Mouse (Mus musculus) G1E (cell line): ENCODE data around the gene Rab21. TPM values are rescaled to one million over a fixed set of nuclear protein-coding genes. Genes with fewer than 3 reads are reported as not detected.

ENCODE experiments used
- ATAC-seq: 2 replicates; pipeline ENCODE4 v1.8.0; 2016; ENCODE audit warnings: mild to moderate bottlenecking; ENCODE audit not compliant: insufficient number of reproducible peaks, poor library complexity, low FRiP score, severe bottlenecking; ENCODE audit errors: extremely low read depth
- DNase-seq: peaks from one replicate; pipeline ENCODE4 v3.0.0; 2012; ENCODE audit warnings: low spot score
- H3K27me3 ChIP-seq: 2 replicates; pipeline ENCODE4 v1.6.1; 2012; ENCODE audit warnings: mild to moderate bottlenecking, low read length, inconsistent platforms; ENCODE audit not compliant: insufficient read depth
- H3K36me3 ChIP-seq: replicated peaks from 2 replicates; pipeline ENCODE3; 2012; ENCODE audit warnings: mild to moderate bottlenecking, inconsistent platforms
- H3K4me1 ChIP-seq: 2 replicates; pipeline ENCODE4 v1.6.1; 2012; ENCODE audit warnings: low read depth, low read length, inconsistent platforms, mixed read lengths; ENCODE audit not compliant: insufficient read depth
- H3K4me3 ChIP-seq: 2 replicates; pipeline ENCODE4 v1.5.1; 2012; ENCODE audit warnings: low read depth, mild to moderate bottlenecking, inconsistent platforms, low read length, moderate library complexity, mixed read lengths
- H3K9me3 ChIP-seq: replicated peaks from 2 replicates; pipeline ENCODE4 v1.6.1; 2012; ENCODE audit warnings: inconsistent platforms
- CTCF ChIP-seq: IDR thresholded peaks from 2 replicates; pipeline ENCODE4 v1.5.1; 2012; ENCODE audit warnings: low read depth, low read length, inconsistent platforms, mixed read lengths
- GATA1 ChIP-seq: IDR thresholded peaks from 2 replicates; pipeline ENCODE4 v1.6.1; 2012; ENCODE audit warnings: borderline replicate concordance, low read length, inconsistent platforms, mixed read lengths
- GATA2 ChIP-seq: IDR thresholded peaks from 2 replicates; pipeline ENCODE4 v1.6.1; 2012; ENCODE audit warnings: low read depth, low read length, inconsistent platforms, borderline replicate concordance
- POLR2AphosphoS5 ChIP-seq: IDR thresholded peaks from 2 replicates; pipeline ENCODE4 v1.6.1; 2012; ENCODE audit warnings: low read depth, low read length, inconsistent platforms; ENCODE audit not compliant: insufficient replicate concordance
- TAL1 ChIP-seq: conservative IDR thresholded peaks from 2 replicates; pipeline ENCODE4 v1.6.1; 2012; ENCODE audit warnings: low read depth, low read length, inconsistent platforms, mixed read lengths
- polyA plus RNA-seq: library from polyadenylated mRNA; stranded (reverse); fragments of >175 nt; gene quantifications from 2 replicates; pipeline ENCODE4 v1.2.3, GENCODE M21; 2012
- total RNA-seq, 2 experiments: library from RNA; stranded (forward) in 1 of 2; stranded (reverse) in 1 of 2; fragments of 200-1000 nt in 1 of 2; fragments of >200 nt in 1 of 2; fragmentation: Nextera tagmentation in 1 of 2; gene quantifications; 2 replicates each; pipeline ENCODE4 v1.2.3; 2014 to 2017

Gene Rab21
- total and polyA plus RNA-seq, 3 experiments, result 23.5 to 71.5 (median 43.1) TPM

DNA sequence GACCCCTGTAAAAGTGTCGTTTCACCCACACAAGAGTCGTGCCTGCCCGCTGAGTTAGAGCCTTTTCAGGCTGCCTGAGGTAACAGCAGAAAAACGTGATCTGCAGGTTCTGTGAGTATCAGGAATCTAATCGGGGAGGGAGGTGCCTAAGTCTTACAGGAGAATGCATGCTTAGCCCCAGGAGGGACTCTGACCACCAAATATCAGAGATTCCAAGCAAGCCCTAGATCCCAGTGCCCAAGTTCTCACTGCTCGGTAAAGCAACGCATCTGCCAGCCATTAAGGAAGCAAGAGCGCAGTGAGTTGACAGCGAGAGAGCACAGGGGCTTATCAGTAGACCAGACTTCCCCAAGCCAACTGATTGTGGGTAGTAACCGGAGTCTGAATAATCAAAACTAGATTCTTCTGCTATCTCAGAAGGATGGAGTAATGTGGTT, 63.1 kb downstream of the Rab21 start:
- ATAC-seq, result peak; percentile 71
- TF ChIP-seq GATA2 (no peak), TAL1 (peak; percentile 70)
- peaks cover 4% of the 10 kb centered on the region for H3K36me3 ChIP-seq
- no peaks in the 10 kb centered on the region for H3K27me3 ChIP-seq
- peak overlapping the region; percentile 94 for H3K4me3 ChIP-seq
- peaks cover 43% of the 10 kb centered on the region for H3K4me1 ChIP-seq
- DNase-seq, result peak; percentile 68
- no peaks in the 10 kb centered on the region for H3K9me3 ChIP-seq

GRCm38 (mm10) chr10:115251088-115251934, 64.1 kb downstream of the Rab21 start, which contains the start of gene Tbc1d15:
Gene Tbc1d15 (minus strand): TSS chr10:115251467.
- peaks cover 52% of the 10 kb centered on the region for H3K4me1 ChIP-seq
- peak; percentile 62 for ATAC-seq
- H3K27me3 ChIP-seq, result no peaks in the 10 kb centered on the region
- no peak for TF ChIP-seq POLR2AphosphoS5
- TF ChIP-seq TAL1, result no peak
- no peak for TF ChIP-seq CTCF
- peak within 1 kb of the TSS; percentile 94 for H3K4me3 ChIP-seq
- H3K36me3 ChIP-seq, result peaks cover 4% of the 10 kb centered on the region
- H3K9me3 ChIP-seq, result no peaks in the 10 kb centered on the region
- peak; percentile 81 for DNase-seq

- no peak for TF ChIP-seq POLR2AphosphoS5
- no peak for TF ChIP-seq TAL1
- no peak for TF ChIP-seq GATA2
- TF ChIP-seq CTCF, result no peak
- no peak for TF ChIP-seq GATA1
- peak overlapping the region; percentile 94 for H3K4me3 ChIP-seq
- H3K4me1 ChIP-seq, result peaks cover 60% of the 10 kb centered on the region
- ATAC-seq (0 out of 2 replicates have a peak, but pooled peaks have one; percentile 1), DNase-seq (no peak)
- H3K27me3 ChIP-seq, result no peaks in the 10 kb centered on the region
- H3K9me3 ChIP-seq, result no peaks in the 10 kb centered on the region
- H3K36me3 ChIP-seq, result peaks cover 4% of the 10 kb centered on the region
These were observed 64.9 kb downstream of the Rab21 start for GRCm38 (mm10) chr10:115250235-115251087.

DNA sequence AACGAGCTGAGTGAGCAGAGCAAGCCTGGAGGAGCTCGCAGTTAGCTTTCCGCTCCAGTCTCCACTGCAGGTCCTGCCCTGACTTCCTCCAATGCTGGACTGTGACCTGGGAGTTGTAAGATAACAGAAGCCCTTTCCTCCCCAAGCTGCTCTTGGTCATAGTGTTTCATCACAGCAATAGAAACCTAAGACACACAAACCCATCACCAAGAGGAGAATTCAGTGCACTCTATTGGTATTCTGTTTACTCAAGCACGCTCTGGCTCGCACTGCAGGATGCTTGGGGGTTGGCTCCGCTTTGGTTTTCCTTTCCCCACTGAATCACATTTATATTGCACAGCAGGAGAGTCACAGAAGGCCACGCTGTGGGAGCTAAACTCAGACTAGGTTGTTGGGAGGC, 67.4 kb downstream of the Rab21 start:
- DNase-seq (no peak), ATAC-seq (peak; percentile 9)
- H3K36me3 ChIP-seq, result peaks cover 4% of the 10 kb centered on the region
- peak overlapping the region; percentile 45; the same call in 1 of the 2 replicates for H3K4me3 ChIP-seq
- no peaks in the 10 kb centered on the region for H3K27me3 ChIP-seq
- H3K4me1 ChIP-seq, result peaks cover 61% of the 10 kb centered on the region
- TF ChIP-seq TAL1 (no peak), CTCF (no peak), GATA2 (no peak), GATA1 (no peak), POLR2AphosphoS5 (no peak)
- no peaks in the 10 kb centered on the region for H3K9me3 ChIP-seq

DNA sequence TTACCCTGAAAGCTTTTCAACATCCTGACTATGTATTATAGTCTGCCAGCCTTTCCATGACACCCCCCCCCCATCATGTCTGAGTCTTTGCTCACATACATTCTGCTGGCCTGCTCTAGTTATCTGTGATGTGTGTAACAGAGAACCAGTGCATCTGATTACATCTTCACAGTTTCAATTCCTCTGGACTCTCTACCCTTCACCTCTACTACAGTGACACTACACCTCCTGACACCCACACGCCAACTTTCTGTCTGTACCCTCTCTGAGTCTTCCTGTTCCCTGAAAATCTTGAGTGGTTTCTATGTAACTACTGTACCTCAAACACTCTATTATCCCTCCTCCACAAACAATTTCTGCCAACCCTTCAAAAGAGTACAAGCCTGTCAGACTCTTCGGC, 69.9 kb downstream of the Rab21 start:
- no peaks in the 10 kb centered on the region for H3K27me3 ChIP-seq
- peaks cover 63% of the 10 kb centered on the region for H3K4me1 ChIP-seq
- DNase-seq (no peak), ATAC-seq (no peak)
- no peaks in the 10 kb centered on the region for H3K9me3 ChIP-seq
- H3K4me3 ChIP-seq, result no peak overlapping the region
- no peak for TF ChIP-seq TAL1
- no peak for TF ChIP-seq GATA2
- TF ChIP-seq POLR2AphosphoS5, result no peak
- no peak for TF ChIP-seq CTCF
- TF ChIP-seq GATA1, result no peak
- H3K36me3 ChIP-seq, result peaks cover 16% of the 10 kb centered on the region

GRCm38 (mm10) chr10:115241082-115241595, 74.3 kb downstream of the Rab21 start:
- H3K9me3 ChIP-seq, result no peaks in the 10 kb centered on the region
- ATAC-seq, result no peak
- H3K27me3 ChIP-seq, result no peaks in the 10 kb centered on the region
- peaks cover 41% of the 10 kb centered on the region for H3K36me3 ChIP-seq
- no peak for TF ChIP-seq GATA1
- TF ChIP-seq GATA2, result no peak
- no peak for TF ChIP-seq TAL1
- no peak for TF ChIP-seq CTCF
- no peak for TF ChIP-seq POLR2AphosphoS5
- H3K4me1 ChIP-seq, result peaks cover 39% of the 10 kb centered on the region
- no peak for DNase-seq
- H3K4me3 ChIP-seq, result no peak overlapping the region
